8 mouse cellular contexts compared by ENCODE assay signal in genomic region chr10:122985515-122986319, GRCm38 (mm10).
DNase-seq lines count a peak whose midpoint lies in the region; ATAC-seq and TF ChIP-seq lines count a peak whose summit lies in the region.

No protein-coding gene starts in this region.

- H3K9me3 ChIP-seq in heart, embryonic 11.5 days (replicated peaks; ENCODE audit: control insufficient read depth, low read length): no peaks in the 10 kb centered on the region; the same call in 1 of the 2 replicates
- no peaks in the 10 kb centered on the region for H3K9me3 ChIP-seq in kidney, embryonic 16.5 days (ENCODE audit: low read length)
- no peaks in the 10 kb centered on the region for H3K9me3 ChIP-seq in liver, embryonic 12.5 days (replicated peaks)

- H3K79me2 ChIP-seq in C2C12 (ENCODE audit: control insufficient read depth, insufficient read depth): peaks cover 47% of the 10 kb centered on the region
- H3K79me2 ChIP-seq in myocyte (ENCODE audit: control insufficient read depth, insufficient read depth): peaks cover 36% of the 10 kb centered on the region

- H3K9ac ChIP-seq in heart, embryonic 11.5 days (ENCODE audit: low read depth, low read length): peak overlapping the region; percentile 100
- peak overlapping the region; percentile 100 for H3K9ac ChIP-seq in kidney, embryonic 16.5 days (replicated peaks; ENCODE audit: low read length)
- peak overlapping the region; percentile 99 for H3K9ac ChIP-seq in liver, embryonic 12.5 days

- peak overlapping the region; percentile 94 for H3ac ChIP-seq in C2C12 (ENCODE audit: control insufficient read depth, insufficient read length, low read depth)
- peak overlapping the region; percentile 99 for H3ac ChIP-seq in myocyte (ENCODE audit: control insufficient read depth, insufficient read length)

- peak overlapping the region; percentile 70 for H3K4me2 ChIP-seq in heart, embryonic 11.5 days
- peak overlapping the region; percentile 65 for H3K4me2 ChIP-seq in kidney, embryonic 16.5 days (replicated peaks; ENCODE audit: low read depth, low read length)
- peak overlapping the region; percentile 78 for H3K4me2 ChIP-seq in liver, embryonic 12.5 days
- H3K4me2 ChIP-seq in myocyte (ENCODE audit: low read depth): no peak overlapping the region

- TF ChIP-seq CTCF in C2C12 (IDR thresholded peaks at IDR 0.05; ENCODE audit: control insufficient read depth, insufficient read depth, insufficient read length): no peak
- no peak for TF ChIP-seq CTCF in embryonic fibroblast, embryonic 13.5 days (IDR thresholded peaks at IDR 0.05; ENCODE audit: borderline replicate concordance, insufficient read depth, low read length)

- peak; percentile 88 for ATAC-seq in heart, embryonic 11.5 days (replicated peaks; ENCODE audit: insufficient number of reproducible peaks, low FRiP score, low TSS enrichment)
- peak; percentile 91 for ATAC-seq in kidney, embryonic 16.5 days (ENCODE audit: low FRiP score, low TSS enrichment)
- ATAC-seq in liver, embryonic 12.5 days: peak; percentile 89

- H3K36me3 ChIP-seq in C2C12 (ENCODE audit: control insufficient read depth, insufficient read depth): peaks cover 33% of the 10 kb centered on the region
- H3K36me3 ChIP-seq in heart, embryonic 11.5 days (ENCODE audit: control insufficient read depth, insufficient read depth, low read length): peaks cover 7% of the 10 kb centered on the region; the same call in 1 of the 2 replicates
- H3K36me3 ChIP-seq in kidney, embryonic 16.5 days (ENCODE audit: insufficient read depth, low read length): peaks cover 17% of the 10 kb centered on the region
- H3K36me3 ChIP-seq in liver, embryonic 12.5 days: peaks cover 21% of the 10 kb centered on the region
- H3K36me3 ChIP-seq in myocyte (ENCODE audit: control insufficient read depth, insufficient read depth): peaks cover 6% of the 10 kb centered on the region

- peak overlapping the region; percentile 100 for H3K27ac ChIP-seq in embryonic fibroblast, embryonic 13.5 days (ENCODE audit: insufficient read depth, low read length)
- H3K27ac ChIP-seq in heart, embryonic 11.5 days (ENCODE audit: low read depth, low read length): peak overlapping the region; percentile 99
- peak overlapping the region; percentile 99 for H3K27ac ChIP-seq in kidney, embryonic 16.5 days (ENCODE audit: low read length)
- peak overlapping the region; percentile 97 for H3K27ac ChIP-seq in liver, embryonic 12.5 days

- DNase-seq in brain, adult 2 months (ENCODE audit: low read depth, low spot score): peak; percentile 87
- DNase-seq in spleen, postnatal 36 days (ENCODE audit: low spot score in 2 of 2): peak; percentile 78 to 82

- H3K79me3 ChIP-seq in C2C12 (ENCODE audit: low read depth): peaks cover 34% of the 10 kb centered on the region

- peak; percentile 82 for TF ChIP-seq POLR2A in embryonic fibroblast, embryonic 13.5 days (IDR thresholded peaks at IDR 0.05; ENCODE audit: low read depth, low read length)
- peak; percentile 93 for TF ChIP-seq POLR2A in myocyte (IDR thresholded peaks at IDR 0.05; ENCODE audit: insufficient read length, low read depth)

- H3K4me1 ChIP-seq in embryonic fibroblast, embryonic 13.5 days (ENCODE audit: control insufficient read depth, insufficient read depth, low read length): peaks cover 5% of the 10 kb centered on the region
- H3K4me1 ChIP-seq in heart, embryonic 11.5 days (ENCODE audit: control insufficient read depth, insufficient read depth, low read length): peaks cover 29% of the 10 kb centered on the region
- H3K4me1 ChIP-seq in kidney, embryonic 16.5 days (ENCODE audit: insufficient read depth, low read length): peaks cover 30% of the 10 kb centered on the region
- H3K4me1 ChIP-seq in liver, embryonic 12.5 days: peaks cover 40% of the 10 kb centered on the region

- H3K4me3 ChIP-seq in C2C12 (ENCODE audit: insufficient read depth, poor library complexity, severe bottlenecking): peak overlapping the region; percentile 91
- H3K4me3 ChIP-seq in embryonic fibroblast, embryonic 13.5 days (ENCODE audit: insufficient read depth, low read length): peak overlapping the region; percentile 97
- H3K4me3 ChIP-seq in heart, embryonic 11.5 days (ENCODE audit: low read depth, low read length): peak overlapping the region; percentile 98
- H3K4me3 ChIP-seq in kidney, embryonic 16.5 days (ENCODE audit: low read length): peak overlapping the region; percentile 97
- peak overlapping the region; percentile 94 for H3K4me3 ChIP-seq in liver, embryonic 12.5 days
- peak overlapping the region; percentile 66 for H3K4me3 ChIP-seq in myocyte

- under 1% methylated on average over 69 of the region's 115 CpGs for WGBS in heart, embryonic 11.5 days (ENCODE audit: insufficient replicate concordance)
- under 1% methylated on average over 56 of the region's 115 CpGs for WGBS in kidney, embryonic 16.5 days
- under 1% methylated on average over 65 of the region's 115 CpGs for WGBS in liver, embryonic 12.5 days (ENCODE audit: insufficient replicate concordance)

- H3K27me3 ChIP-seq in C2C12 (ENCODE audit: control insufficient read depth, insufficient read depth, insufficient read length): no peaks in the 10 kb centered on the region
- H3K27me3 ChIP-seq in heart, embryonic 11.5 days (ENCODE audit: control insufficient read depth, insufficient read depth, low read length): no peaks in the 10 kb centered on the region
- H3K27me3 ChIP-seq in kidney, embryonic 16.5 days (ENCODE audit: insufficient read depth, low read length): no peaks in the 10 kb centered on the region
- H3K27me3 ChIP-seq in liver, embryonic 12.5 days (replicated peaks): no peaks in the 10 kb centered on the region
- no peaks in the 10 kb centered on the region for H3K27me3 ChIP-seq in myocyte (ENCODE audit: control insufficient read depth, insufficient read depth, insufficient read length)

TF ChIP-seq in C2C12, 6 proteins besides CTCF, POLR2A, EP300 and RAD21:
- TF ChIP-seq CEBPB (IDR thresholded peaks at IDR 0.05; ENCODE audit: low read depth) (no peak), FOSL1 (IDR thresholded peaks at IDR 0.05; ENCODE audit: insufficient read depth, low read length, poor library complexity, severe bottlenecking) (no peak), MAX (IDR thresholded peaks at IDR 0.05) (peak; percentile 47), MYOG (IDR thresholded peaks at IDR 0.05; ENCODE audit: control insufficient read depth, extremely low read depth, insufficient read length) (no peak), USF1 (IDR thresholded peaks at IDR 0.05; ENCODE audit: low read depth) (no peak), MYOD1 (IDR thresholded peaks at IDR 0.05; ENCODE audit: control insufficient read depth, insufficient read length, low read depth) (no peak)
TF ChIP-seq in C2C12: peak in this region for 1.

TF ChIP-seq in myocyte, 11 proteins besides CTCF, POLR2A, EP300 and RAD21:
- TF ChIP-seq USF1 (IDR thresholded peaks at IDR 0.05; ENCODE audit: low read depth): peak; percentile 36
- peak; percentile 71 for TF ChIP-seq SRF (IDR thresholded peaks at IDR 0.05; ENCODE audit: control insufficient read depth, insufficient read length, low read depth)
- peak; percentile 98 for TF ChIP-seq POLR2AphosphoS2 (IDR thresholded peaks at IDR 0.05; ENCODE audit: insufficient read length, low read depth)
- TF ChIP-seq TCF12 (IDR thresholded peaks at IDR 0.05; ENCODE audit: insufficient read depth, poor library complexity, severe bottlenecking): no peak

Comparison
In these comparisons a context has a peak if more than half of its experiments do, and no peak if none do; other contexts are left out.
1. Peak in every context shown above with its lines: DNase-seq, ATAC-seq, H3K4me3 ChIP-seq and H3K27ac ChIP-seq.